Comparison of ENCODE assay signal across 29 mouse cellular contexts in the genomic region with DNA sequence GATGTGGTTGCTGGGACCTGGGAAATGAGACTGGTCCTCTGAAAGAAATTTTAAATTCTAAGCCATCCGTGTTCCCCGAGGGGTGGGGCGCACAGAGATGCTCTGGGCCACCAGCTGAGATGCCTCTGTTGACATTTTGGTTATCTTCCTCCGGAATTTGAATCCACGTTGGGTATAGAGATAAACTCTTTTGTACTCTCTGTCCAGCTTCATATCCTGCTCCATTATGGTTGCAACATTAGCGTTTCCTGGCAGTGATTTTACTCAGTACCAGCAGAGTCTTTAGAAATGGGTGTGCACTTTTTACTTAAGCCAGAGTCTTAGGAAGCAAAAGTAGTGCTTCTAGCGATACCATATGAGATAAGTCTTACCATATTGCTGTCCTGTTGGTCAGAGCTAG. TPM values are rescaled to one million over a fixed set of nuclear protein-coding genes. Genes with fewer than 3 reads are reported as not detected.
DNase-seq lines count a peak whose midpoint lies in the region; ATAC-seq and TF ChIP-seq lines count a peak whose summit lies in the region.
"Had no signal": no experiment of that assay in that cellular context is flagged by ENCODE, and none has a peak within 500 bp of the region (broad histone marks: within the 10 kb centered on the region; RNA-seq: fewer than 3 reads in every experiment).

No protein-coding gene starts in this region.

- H3K27me3 ChIP-seq in forebrain, embryonic 11.5 days (ENCODE audit: control insufficient read depth, insufficient read depth, low read length): no peaks in the 10 kb centered on the region
- H3K27me3 ChIP-seq in forebrain, embryonic 16.5 days (replicated peaks; ENCODE audit: control insufficient read depth, insufficient read depth, low read length): no peaks in the 10 kb centered on the region
- no peaks in the 10 kb centered on the region for H3K27me3 ChIP-seq in lung, postnatal 0 days (replicated peaks; ENCODE audit: insufficient read depth, low read length)
- H3K27me3 ChIP-seq in midbrain, embryonic 10.5 days (ENCODE audit: low read depth, poor library complexity, severe bottlenecking): no peaks in the 10 kb centered on the region
- H3K27me3 ChIP-seq: embryonic facial prominence, embryonic 15.5 days; forebrain, embryonic 15.5 days; hindbrain, embryonic 12.5 days; intestine, embryonic 15.5 days; Patski had no signal

- H3K27ac ChIP-seq in forebrain, embryonic 11.5 days (ENCODE audit: low read depth, low read length): no peak overlapping the region
- H3K27ac ChIP-seq in forebrain, embryonic 16.5 days (ENCODE audit: low read length): no peak overlapping the region
- peak overlapping the region; percentile 44; the same call in 1 of the 2 replicates for H3K27ac ChIP-seq in lung, postnatal 0 days (ENCODE audit: low read length)
- H3K27ac ChIP-seq in midbrain, embryonic 10.5 days (replicated peaks): no peak overlapping the region
- H3K27ac ChIP-seq: embryonic facial prominence, embryonic 15.5 days; forebrain, embryonic 15.5 days; hindbrain, embryonic 12.5 days; hindbrain, postnatal 0 days; intestine, embryonic 15.5 days had no signal

- no peak overlapping the region for H3K9ac ChIP-seq in forebrain, embryonic 11.5 days (ENCODE audit: low read length)
- H3K9ac ChIP-seq in forebrain, embryonic 16.5 days (replicated peaks; ENCODE audit: low read depth, low read length): no peak overlapping the region
- H3K9ac ChIP-seq in lung, postnatal 0 days (replicated peaks; ENCODE audit: low read depth): no peak overlapping the region
- H3K9ac ChIP-seq: embryonic facial prominence, embryonic 15.5 days; hindbrain, embryonic 12.5 days; intestine, embryonic 15.5 days had no signal

- H3K4me3 ChIP-seq in forebrain, embryonic 11.5 days (ENCODE audit: low read depth, low read length): no peak overlapping the region
- no peak overlapping the region for H3K4me3 ChIP-seq in forebrain, embryonic 16.5 days (replicated peaks; ENCODE audit: low read length)
- no peak overlapping the region for H3K4me3 ChIP-seq in lung, postnatal 0 days (ENCODE audit: low read depth, low read length)
- H3K4me3 ChIP-seq in midbrain, embryonic 10.5 days: no peak overlapping the region
- H3K4me3 ChIP-seq: embryonic facial prominence, embryonic 15.5 days; erythroblast, embryonic 14.5 days; forebrain, embryonic 10.5 days; forebrain, embryonic 15.5 days; heart, embryonic 10.5 days; hindbrain, embryonic 12.5 days; intestine, embryonic 15.5 days had no signal

- WGBS in forebrain, embryonic 11.5 days: 82% methylated on average over 7 of the region's 7 CpGs
- WGBS in forebrain, embryonic 16.5 days: 63% methylated on average over 7 of the region's 7 CpGs
- WGBS in lung, postnatal 0 days: 42% methylated on average over 7 of the region's 7 CpGs
- 82% methylated on average over 7 of the region's 7 CpGs for WGBS in midbrain, embryonic 10.5 days

- H3K36me3 ChIP-seq in forebrain, embryonic 11.5 days (ENCODE audit: control insufficient read depth, insufficient read depth, low read length): no peaks in the 10 kb centered on the region; the same call in 1 of the 2 replicates
- H3K36me3 ChIP-seq in forebrain, embryonic 16.5 days (ENCODE audit: control insufficient read depth, insufficient read depth): no peaks in the 10 kb centered on the region
- no peaks in the 10 kb centered on the region for H3K36me3 ChIP-seq in lung, postnatal 0 days (ENCODE audit: insufficient read depth, low read length)
- peaks cover 13% of the 10 kb centered on the region for H3K36me3 ChIP-seq in midbrain, embryonic 10.5 days
- H3K36me3 ChIP-seq: forebrain, embryonic 15.5 days; intestine, embryonic 15.5 days had no signal

- peak; percentile 14 for DNase-seq in forebrain, embryonic 11.5 days (ENCODE audit: low spot score)
- DNase-seq in lung, postnatal 0 days (ENCODE audit: low spot score): peak; percentile 72
- no peak for DNase-seq in lung, postnatal 4 days
- peak; percentile 72 for DNase-seq in lung, postnatal 36 days
- DNase-seq in midbrain, embryonic 10.5 days (ENCODE audit: low spot score): no peak
- DNase-seq: adrenal gland, postnatal 36 days; cerebellum, adult 11 months; cerebellum, adult 8-10 months; cerebellum, postnatal 14 days; embryo, embryonic 11 days; gastrocnemius, postnatal 25 days; heart, adult 18-20 months; heart, postnatal 10 days; heart, postnatal 4 days had no signal

- ATAC-seq in forebrain, embryonic 11.5 days (replicated peaks; ENCODE audit: low FRiP score): no peak
- ATAC-seq in forebrain, embryonic 16.5 days: no peak
- ATAC-seq in lung, postnatal 0 days: peak; percentile 71
- no peak for ATAC-seq in frontal cortex, adult (ENCODE audit: low TSS enrichment)
- ATAC-seq: activated CD4-positive, CD25-positive, alpha-beta regulatory T cell, adult 4 months; hindbrain, postnatal 0 days; Patski had no signal

- no peak for TF ChIP-seq CTCF in lung, postnatal 0 days (IDR thresholded peaks at IDR 0.05)

- peaks cover 7% of the 10 kb centered on the region; the same call in 1 of the 2 replicates for H3K4me1 ChIP-seq in forebrain, embryonic 11.5 days (replicated peaks; ENCODE audit: control insufficient read depth, insufficient read depth, low read length)
- H3K4me1 ChIP-seq in forebrain, embryonic 16.5 days (replicated peaks; ENCODE audit: control insufficient read depth, insufficient read depth, low read length): peaks cover 25% of the 10 kb centered on the region
- peaks cover 12% of the 10 kb centered on the region for H3K4me1 ChIP-seq in lung, postnatal 0 days (ENCODE audit: insufficient read depth, low read depth, low read length)
- peaks cover 30% of the 10 kb centered on the region for H3K4me1 ChIP-seq in midbrain, embryonic 10.5 days

- no peak overlapping the region for H3K4me2 ChIP-seq in forebrain, embryonic 11.5 days (ENCODE audit: low read depth, low read length, severe bottlenecking)
- no peak overlapping the region for H3K4me2 ChIP-seq in forebrain, embryonic 16.5 days (ENCODE audit: low read length)
- H3K4me2 ChIP-seq in lung, postnatal 0 days (replicated peaks; ENCODE audit: low read depth, low read length): no peak overlapping the region
- H3K4me2 ChIP-seq: embryonic facial prominence, embryonic 15.5 days; forebrain, embryonic 15.5 days; hindbrain, embryonic 12.5 days; intestine, embryonic 15.5 days had no signal

- TF ChIP-seq EP300 in lung, postnatal 0 days (IDR thresholded peaks at IDR 0.05): peak; percentile 97

- no peaks in the 10 kb centered on the region for H3K9me3 ChIP-seq in forebrain, embryonic 11.5 days (ENCODE audit: control insufficient read depth, low read length)
- no peaks in the 10 kb centered on the region for H3K9me3 ChIP-seq in forebrain, embryonic 16.5 days (ENCODE audit: control insufficient read depth, low read length)
- no peaks in the 10 kb centered on the region for H3K9me3 ChIP-seq in lung, postnatal 0 days (ENCODE audit: low read length)
- H3K9me3 ChIP-seq in midbrain, embryonic 10.5 days (replicated peaks): no peaks in the 10 kb centered on the region; the same call in 1 of the 2 replicates
- H3K9me3 ChIP-seq: embryonic facial prominence, embryonic 15.5 days; forebrain, embryonic 10.5 days; forebrain, embryonic 15.5 days; heart, embryonic 10.5 days; hindbrain, embryonic 12.5 days; intestine, embryonic 15.5 days had no signal

RNA-seq across cellular contexts. Expression of gene Gna13, which starts 15.4 kb away (rescaled TPM):
- polyA plus RNA-seq in forebrain, embryonic 11.5 days (2014; fragmentation: Nextera tagmentation; extraction: Ambion mirVana): 23.2 and 24.2 TPM in 2 replicates
- 16.1 and 17.1 TPM in 2 replicates for polyA plus RNA-seq in forebrain, embryonic 16.5 days (2015; fragmentation: Nextera tagmentation; extraction: Ambion mirVana)
- 57.7 and 69.7 TPM in 2 replicates for polyA plus RNA-seq in lung, postnatal 0 days (2015; fragmentation: Nextera tagmentation; extraction: Ambion mirVana)
- polyA plus RNA-seq in midbrain, embryonic 10.5 days (2016; fragmentation: Nextera tagmentation; extraction: Ambion mirVana): 16.9 and 18.8 TPM in 2 replicates

RNA-seq across cellular contexts. Expression of gene 9930022D16Rik, which starts 35.7 kb away (rescaled TPM):
- not detected in 2 replicates for polyA plus RNA-seq in forebrain, embryonic 11.5 days (2014; fragmentation: Nextera tagmentation; extraction: Ambion mirVana)
- polyA plus RNA-seq in forebrain, embryonic 16.5 days (2015; fragmentation: Nextera tagmentation; extraction: Ambion mirVana): not detected in 2 replicates
- 0.07 TPM in 1 of 2 replicates, not detected in the other for polyA plus RNA-seq in lung, postnatal 0 days (2015; fragmentation: Nextera tagmentation; extraction: Ambion mirVana)
- not detected in 2 replicates for polyA plus RNA-seq in midbrain, embryonic 10.5 days (2016; fragmentation: Nextera tagmentation; extraction: Ambion mirVana)
- polyA plus RNA-seq: C2C12; embryonic facial prominence, embryonic 11.5 days; embryonic facial prominence, embryonic 15.5 days; forebrain, embryonic 10.5 days; forebrain, embryonic 15.5 days; heart, embryonic 10.5 days; heart, embryonic 14.5 days; hindbrain, embryonic 12.5 days; hindbrain, postnatal 0 days; intestine, embryonic 15.5 days; Patski had no signal

RNA-seq across cellular contexts. Expression of gene Amz2, which starts 47.7 kb away (rescaled TPM):
- 46.6 and 48.2 TPM in 2 replicates for polyA plus RNA-seq in forebrain, embryonic 11.5 days (2014; fragmentation: Nextera tagmentation; extraction: Ambion mirVana)
- 70.5 and 74.0 TPM in 2 replicates for polyA plus RNA-seq in forebrain, embryonic 16.5 days (2015; fragmentation: Nextera tagmentation; extraction: Ambion mirVana)
- 23.6 and 28.8 TPM in 2 replicates for polyA plus RNA-seq in lung, postnatal 0 days (2015; fragmentation: Nextera tagmentation; extraction: Ambion mirVana)
- polyA plus RNA-seq in midbrain, embryonic 10.5 days (2016; fragmentation: Nextera tagmentation; extraction: Ambion mirVana): 45.2 and 46.0 TPM in 2 replicates

Comparison
In these comparisons a context has a peak if more than half of its experiments do, and no peak if none do; other contexts are left out.
1. DNase-seq: peak in forebrain, embryonic 11.5 days (single experiment), lung, postnatal 0 days (single experiment) and lung, postnatal 36 days (single experiment); none in lung, postnatal 4 days (0 of 2) and midbrain, embryonic 10.5 days (single experiment).